Mouse (Mus musculus) neural tube, embryonic 14.5 days (tissue): ENCODE measurements around the gene 5830473C10Rik. TPM values are rescaled to one million over a fixed set of nuclear protein-coding genes. Genes with fewer than 3 reads are reported as not detected.
"Not testable (repeated sequence)": the region's sequence is repeated elsewhere in the genome, so short reads cannot be mapped to it uniquely, and the experiment has no call there.

ENCODE experiments used
- ATAC-seq: fragments of 200-750 bp; cut with Nextera tagmentation; 2 replicates; pipeline ENCODE4 v1.8.0; 2017; ENCODE audit warnings: low read depth, mild to moderate bottlenecking, moderate TSS enrichment, moderate library complexity
- H3K27ac ChIP-seq: fragments of 300-500 bp; sonication (generic); 2 replicates; pipeline ENCODE4 v1.5.1; 2014; ENCODE audit warnings: low read depth, mild to moderate bottlenecking, control low read depth, low read length, moderate library complexity, mixed read lengths
- H3K27me3 ChIP-seq: fragments of 300-500 bp; sonication (generic); 2 replicates; pipeline ENCODE4 v1.6.1; 2014; ENCODE audit warnings: low read length; ENCODE audit not compliant: control insufficient read depth, insufficient read depth
- H3K36me3 ChIP-seq: fragments of 300-500 bp; sonication (generic); 2 replicates; pipeline ENCODE4 v1.6.1; 2014; ENCODE audit warnings: low read length, mixed read lengths; ENCODE audit not compliant: control insufficient read depth, insufficient read depth
- H3K4me1 ChIP-seq: fragments of 300-500 bp; sonication (generic); 2 replicates; pipeline ENCODE4 v1.6.1; 2014; ENCODE audit warnings: low read length; ENCODE audit not compliant: control insufficient read depth, insufficient read depth
- H3K4me2 ChIP-seq: fragments of 300-500 bp; sonication (generic); 2 replicates; pipeline ENCODE4 v1.6.1; 2014; ENCODE audit warnings: mild to moderate bottlenecking, low read depth, low read length, control low read depth
- H3K4me3 ChIP-seq: fragments of 300-500 bp; sonication (generic); 2 replicates; pipeline ENCODE4 v1.5.1; 2014; ENCODE audit warnings: low read depth, low read length, control low read depth, mixed read lengths
- H3K9ac ChIP-seq: fragments of 300-500 bp; sonication (generic); replicated peaks from 2 replicates; pipeline ENCODE4 v1.6.1; 2014; ENCODE audit warnings: low read depth, mild to moderate bottlenecking, control low read depth, low read length, mixed read lengths
- H3K9me3 ChIP-seq: fragments of 300-500 bp; sonication (generic); 2 replicates; pipeline ENCODE4 v1.6.1; 2016; ENCODE audit warnings: low read length; ENCODE audit not compliant: control insufficient read depth
- WGBS: fragments of 180-500 bp; shearing (Covaris S2); extraction: QIAGEN DNeasy Blood & Tissue Kit; methylation state at CpG from one replicate; pipeline ENCODE4 v1.1.7; 2014; 5-methylcytosine and 5-hydroxymethylcytosine counted together
- polyA plus RNA-seq: library from polyadenylated mRNA; unstranded; fragments of >200 nt; fragmentation: Nextera tagmentation; extraction: Ambion mirVana; gene quantifications from 2 replicates; pipeline ENCODE4 v1.2.1, GENCODE M21; 2014

5830473C10Rik gene
- polyA plus RNA-seq, 1 experiment from 2014 or later: not detected

- Histone ChIP-seq H3K4me1 (no peaks in the 10 kb centered on the region), H3K9ac (no peak overlapping the region), H3K27me3 (no peaks in the 10 kb centered on the region), H3K27ac (no peak overlapping the region), H3K9me3 (no peaks in the 10 kb centered on the region), H3K4me3 (no peak overlapping the region), H3K36me3 (no peaks in the 10 kb centered on the region), H3K4me2 (no peak overlapping the region)
- WGBS: 88% methylated on average over 6 of the region's 6 CpGs
- ATAC-seq: no peak
Measured at GRCm38 (mm10) chr5:90611996-90612611, 51.2 kb downstream of the 5830473C10Rik start.

GRCm38 (mm10) chr5:90612751-90613150 lies 51.8 kb downstream of the 5830473C10Rik start:
- H3K9ac ChIP-seq, H3K4me3 ChIP-seq, H3K9me3 ChIP-seq, ATAC-seq, H3K4me1 ChIP-seq, H3K36me3 ChIP-seq, H3K27me3 ChIP-seq, H3K4me2 ChIP-seq, H3K27ac ChIP-seq: not testable (repeated sequence)
- 94% methylated on average over 1 of the region's 1 CpGs for WGBS

- no peak for ATAC-seq
- H3K4me2 ChIP-seq: no peak overlapping the region
- H3K36me3 ChIP-seq: no peaks in the 10 kb centered on the region
- no peak overlapping the region for H3K27ac ChIP-seq
- 81% methylated on average over 3 of the region's 3 CpGs for WGBS
- H3K9me3 ChIP-seq: no peaks in the 10 kb centered on the region
- H3K27me3 ChIP-seq: no peaks in the 10 kb centered on the region
- no peaks in the 10 kb centered on the region for H3K4me1 ChIP-seq
- no peak overlapping the region for H3K4me3 ChIP-seq
- H3K9ac ChIP-seq: no peak overlapping the region
Measured at GRCm38 (mm10) chr5:90617859-90618258, 57.0 kb downstream of the 5830473C10Rik start.

- no peak overlapping the region for H3K4me2 ChIP-seq
- H3K36me3 ChIP-seq: no peaks in the 10 kb centered on the region
- H3K9me3 ChIP-seq: no peaks in the 10 kb centered on the region
- no peak overlapping the region for H3K27ac ChIP-seq
- H3K27me3 ChIP-seq: no peaks in the 10 kb centered on the region
- H3K9ac ChIP-seq: no peak overlapping the region
- WGBS: 94% methylated on average over 2 of the region's 2 CpGs
- H3K4me1 ChIP-seq: no peaks in the 10 kb centered on the region
- H3K4me3 ChIP-seq: no peak overlapping the region
- ATAC-seq: no peak
Measured at GRCm38 (mm10) chr5:90621316-90621715, 60.4 kb downstream of the 5830473C10Rik start.

DNA sequence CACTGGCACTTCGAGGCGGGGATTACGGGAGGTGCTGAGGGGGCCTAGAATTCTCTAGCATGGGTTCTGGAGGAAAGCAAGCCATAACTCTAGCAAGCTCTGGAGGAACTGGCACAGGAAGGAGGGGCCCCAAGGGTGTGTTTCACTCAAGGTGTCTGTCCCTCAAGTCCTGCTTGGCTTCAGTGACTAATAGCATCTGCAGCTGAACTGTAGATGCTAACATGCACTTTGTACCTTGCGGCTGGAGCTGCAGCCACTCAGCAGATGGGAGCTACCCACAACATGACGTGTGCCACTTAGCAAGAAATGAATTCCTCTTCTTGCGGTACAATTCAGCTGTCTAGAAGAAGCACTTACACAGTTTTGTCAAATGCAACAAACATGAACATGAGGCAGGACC lies 60.8 kb downstream of the 5830473C10Rik start:
- 92% methylated on average over 6 of the region's 6 CpGs for WGBS
- Histone ChIP-seq H3K4me1 (no peaks in the 10 kb centered on the region), H3K27me3 (no peaks in the 10 kb centered on the region), H3K9me3 (no peaks in the 10 kb centered on the region), H3K27ac (no peak overlapping the region), H3K4me3 (no peak overlapping the region), H3K36me3 (no peaks in the 10 kb centered on the region), H3K9ac (no peak overlapping the region), H3K4me2 (no peak overlapping the region)
- ATAC-seq: no peak

GRCm38 (mm10) chr5:90623209-90623608 lies 62.3 kb downstream of the 5830473C10Rik start:
- H3K4me1 ChIP-seq: no peaks in the 10 kb centered on the region
- H3K9ac ChIP-seq: no peak overlapping the region
- no peak for ATAC-seq
- H3K9me3 ChIP-seq: no peaks in the 10 kb centered on the region
- no peak overlapping the region for H3K4me3 ChIP-seq
- H3K36me3 ChIP-seq: no peaks in the 10 kb centered on the region
- H3K27me3 ChIP-seq: no peaks in the 10 kb centered on the region
- H3K27ac ChIP-seq: no peak overlapping the region
- H3K4me2 ChIP-seq: no peak overlapping the region
- WGBS: 88% methylated on average over 2 of the region's 2 CpGs

DNA sequence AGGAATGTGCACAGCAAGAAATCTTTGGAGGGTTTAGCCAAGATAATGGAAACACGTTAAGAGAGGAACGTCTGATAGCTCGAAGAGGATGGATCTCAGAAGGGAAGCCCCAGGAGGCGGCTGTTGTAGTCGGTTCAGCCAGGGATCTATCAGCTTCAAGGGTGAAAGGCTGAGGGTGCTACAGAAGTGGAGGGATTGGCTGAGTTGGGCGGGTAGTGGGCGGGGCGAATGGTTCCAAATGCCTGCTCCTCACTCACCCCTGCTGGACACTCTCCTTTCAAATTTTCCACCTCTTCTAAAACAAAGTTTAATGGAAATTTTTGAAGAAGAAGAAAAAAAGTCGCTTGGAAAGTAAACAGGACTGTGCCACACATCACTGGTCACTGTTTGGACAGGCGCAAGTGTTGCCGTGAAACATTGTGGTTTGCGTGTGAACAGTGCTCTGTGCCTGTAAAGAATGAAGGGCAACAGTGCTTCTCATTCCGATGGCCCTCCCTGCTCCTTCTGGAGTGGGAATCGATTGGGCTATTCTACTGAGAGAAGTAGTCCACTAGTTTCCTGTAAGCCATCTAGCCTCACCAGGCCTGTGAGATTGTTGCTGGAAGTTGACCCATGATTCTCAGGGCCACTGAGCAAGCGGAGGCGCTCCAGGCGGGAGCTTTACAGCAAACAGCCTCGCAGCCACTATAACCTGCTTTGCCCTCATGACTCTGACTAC lies 64.0 kb downstream of the 5830473C10Rik start:
- Histone ChIP-seq H3K4me1 (no peaks in the 10 kb centered on the region), H3K9ac (no peak overlapping the region), H3K27ac (no peak overlapping the region), H3K27me3 (no peaks in the 10 kb centered on the region), H3K4me2 (no peak overlapping the region), H3K36me3 (no peaks in the 10 kb centered on the region), H3K4me3 (no peak overlapping the region), H3K9me3 (no peaks in the 10 kb centered on the region)
- ATAC-seq: no peak
- 80% methylated on average over 18 of the region's 18 CpGs for whole genome bisulfite sequencing

- no peak for ATAC-seq
- 92% methylated on average over 4 of the region's 4 CpGs for WGBS
- no peak overlapping the region for H3K4me2 ChIP-seq
- no peaks in the 10 kb centered on the region for H3K36me3 ChIP-seq
- H3K9me3 ChIP-seq: no peaks in the 10 kb centered on the region
- H3K4me1 ChIP-seq: no peaks in the 10 kb centered on the region
- no peaks in the 10 kb centered on the region for H3K27me3 ChIP-seq
- H3K27ac ChIP-seq: no peak overlapping the region
- H3K4me3 ChIP-seq: no peak overlapping the region
- no peak overlapping the region for H3K9ac ChIP-seq
Measured at GRCm38 (mm10) chr5:90627423-90627822, 66.5 kb downstream of the 5830473C10Rik start.

DNA sequence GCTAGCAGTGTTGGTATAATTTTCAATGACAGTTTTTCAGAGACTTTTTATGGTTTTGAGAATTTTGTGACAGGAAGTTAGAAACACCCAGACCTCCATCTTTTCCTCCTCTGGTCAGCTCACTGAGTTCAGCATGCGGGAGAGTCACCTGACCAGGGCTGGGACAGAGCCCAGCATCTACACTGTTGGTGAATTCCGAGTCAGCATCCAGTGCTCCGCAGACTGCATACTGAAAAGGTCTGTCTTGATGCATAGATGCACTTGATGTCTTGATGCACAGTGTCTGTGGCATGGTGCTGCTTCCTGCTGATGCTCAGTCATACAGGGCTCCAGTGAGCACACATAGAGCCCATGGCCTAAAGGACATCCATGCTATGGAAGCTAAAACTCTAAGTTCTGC lies 67.1 kb downstream of the 5830473C10Rik start:
- no peaks in the 10 kb centered on the region for H3K27me3 ChIP-seq
- no peak overlapping the region for H3K4me3 ChIP-seq
- H3K4me1 ChIP-seq: no peaks in the 10 kb centered on the region
- no peak overlapping the region for H3K9ac ChIP-seq
- no peaks in the 10 kb centered on the region for H3K36me3 ChIP-seq
- no peak overlapping the region for H3K27ac ChIP-seq
- no peaks in the 10 kb centered on the region for H3K9me3 ChIP-seq
- no peak for ATAC-seq
- 79% methylated on average over 3 of the region's 3 CpGs for WGBS
- H3K4me2 ChIP-seq: no peak overlapping the region
